Mouse (Mus musculus): Measurements from ENCODE around the gene Isyna1.

The Isyna1 gene

GRCm38 (mm10) chr8:70593961-70594609 lies at the start of gene Isyna1:
Gene Isyna1 (plus strand): TSS chr8:70594373.
- peak; percentile 96 for DNase-seq (ENCODE audit: low read depth)

DNA sequence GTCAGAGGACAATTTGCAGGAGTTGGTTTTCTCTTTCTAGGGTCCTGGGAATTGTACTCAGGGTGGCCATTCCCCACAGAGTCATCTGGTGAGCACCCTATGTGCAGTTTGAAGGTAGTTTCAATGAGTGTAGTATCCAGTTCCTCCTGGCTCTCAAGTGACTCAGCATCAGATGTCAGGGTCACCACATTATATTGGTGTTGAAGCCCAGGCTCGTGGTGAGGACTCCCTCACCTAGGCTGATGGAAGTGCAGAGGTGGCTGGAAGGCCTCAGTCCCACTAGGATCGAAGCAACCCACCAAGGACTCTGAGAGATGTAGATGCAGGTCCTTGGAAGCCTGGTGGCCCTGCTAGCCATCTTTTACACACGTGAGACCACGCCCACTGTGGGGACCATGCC lies 47.8 kb upstream of the Isyna1 start:
- no peak for DNase-seq (ENCODE audit: low read depth)

DNA sequence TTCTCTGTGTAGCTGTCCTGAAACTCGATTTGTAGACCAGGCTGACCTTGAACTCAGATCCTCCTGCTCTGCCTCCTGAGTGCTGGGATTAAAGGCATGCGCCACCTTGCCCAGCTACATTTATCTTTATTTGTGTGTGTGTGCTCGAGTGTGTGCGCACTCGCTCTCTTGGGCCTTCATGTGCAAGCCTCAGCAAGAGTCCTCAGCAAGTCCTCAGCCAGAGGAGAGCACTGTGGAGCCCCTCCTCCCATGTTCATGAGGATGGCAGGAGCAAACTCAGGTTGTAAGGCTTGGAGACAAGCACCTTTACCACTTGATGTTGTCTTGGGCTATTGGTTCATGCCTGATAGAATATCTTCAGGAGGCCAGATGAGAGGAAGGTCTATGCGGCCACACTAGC lies 46.4 kb upstream of the Isyna1 start:
- DNase-seq (ENCODE audit: low read depth) = no peak

DNA sequence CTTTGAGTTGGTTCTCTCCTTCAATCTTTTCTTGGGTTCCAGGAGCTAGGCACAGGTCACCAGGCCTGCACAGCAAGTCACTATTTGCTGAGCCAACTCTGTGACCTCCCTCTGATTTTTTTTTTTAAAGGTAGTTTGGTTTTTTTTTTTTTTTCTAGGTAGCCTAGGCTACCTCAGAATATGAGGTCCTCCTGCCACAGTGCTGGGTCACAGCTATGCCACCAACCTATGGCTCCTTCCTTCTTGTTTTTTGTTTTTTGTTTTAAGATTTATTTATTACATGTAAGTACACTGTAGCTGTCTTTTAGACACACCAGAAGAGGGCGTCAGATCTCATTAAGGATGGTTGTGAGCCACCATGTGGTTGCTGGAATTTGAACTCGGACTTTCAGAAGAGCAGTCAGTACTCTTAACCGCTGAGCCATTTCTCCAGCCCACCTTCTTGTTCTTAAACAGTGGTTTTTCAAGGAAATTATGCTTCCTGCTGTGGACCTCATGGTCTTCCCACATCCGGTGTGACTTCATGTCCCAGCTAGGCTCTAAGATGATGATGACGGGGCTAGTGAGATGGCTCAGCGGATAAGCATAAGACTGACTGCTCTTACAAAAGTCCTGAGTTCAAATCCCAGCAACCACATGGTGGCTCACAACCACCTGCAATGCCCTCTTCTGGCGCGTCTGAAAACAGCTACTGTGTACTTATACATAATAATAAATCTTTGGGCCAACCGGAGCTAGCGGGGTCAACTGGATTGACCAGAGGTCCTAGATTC lies 44.6 kb upstream of the Isyna1 start:
- peak; percentile 86 for DNase-seq (ENCODE audit: low read depth)

- no peak for DNase-seq (ENCODE audit: low read depth)
Measured at GRCm38 (mm10) chr8:70551558-70552161, 42.5 kb upstream of the Isyna1 start.

- DNase-seq (ENCODE audit: low read depth) = no peak
Measured at GRCm38 (mm10) chr8:70552836-70553235, 41.3 kb upstream of the Isyna1 start.

- no peak for DNase-seq (ENCODE audit: low read depth)
Measured at GRCm38 (mm10) chr8:70553740-70554139, 40.4 kb upstream of the Isyna1 start.

DNA sequence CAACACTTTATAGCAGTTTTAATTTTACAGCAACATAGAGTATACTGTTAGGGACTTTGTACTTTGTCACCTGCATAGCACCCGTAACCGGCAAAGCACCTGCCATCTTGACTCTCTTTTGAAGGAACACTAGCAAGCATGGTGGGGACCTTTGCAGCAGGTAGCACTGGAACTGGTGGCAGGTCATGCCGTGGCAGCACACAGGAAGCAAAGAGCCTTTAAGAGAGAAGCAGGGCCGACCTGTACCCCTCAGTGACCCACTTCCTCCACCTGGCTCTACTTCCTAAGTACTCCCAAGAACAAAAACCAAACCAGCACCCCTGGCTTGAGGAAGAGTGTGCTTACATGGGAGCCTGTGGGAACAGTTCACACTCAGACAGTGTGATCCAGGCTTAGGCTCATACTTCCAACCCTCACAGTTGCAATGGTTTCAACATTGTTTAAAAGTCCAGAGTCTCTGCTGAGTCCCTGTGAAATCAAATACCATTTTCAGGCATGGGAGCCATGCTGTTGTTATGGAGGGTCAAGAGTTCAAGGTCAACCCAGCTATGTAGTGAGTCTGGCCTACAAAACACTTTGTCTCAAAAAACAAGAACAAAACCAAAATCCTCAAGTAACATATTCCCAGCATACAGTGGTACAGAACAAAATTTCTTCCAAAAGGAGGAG lies 39.0 kb upstream of the Isyna1 start:
- no peak for DNase-seq (ENCODE audit: low read depth)

DNA sequence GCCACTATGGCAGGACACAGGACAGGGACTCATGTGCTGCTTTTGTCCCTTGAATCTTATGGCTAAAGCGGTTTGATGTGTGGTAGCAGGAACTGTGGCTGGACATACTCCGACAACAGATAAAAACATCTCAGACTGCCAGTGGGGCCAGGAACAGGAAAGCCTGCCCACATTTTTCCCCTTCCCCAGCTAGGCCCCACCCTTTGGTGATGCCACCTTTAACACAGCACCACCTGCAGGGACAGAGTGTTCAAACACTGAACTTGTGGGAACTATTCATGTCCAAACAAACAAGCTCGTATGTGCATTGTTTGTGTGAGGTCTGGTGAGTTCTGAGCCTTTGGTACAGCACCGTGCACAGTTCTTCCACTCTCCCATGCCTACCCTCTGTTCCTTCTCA lies 35.8 kb upstream of the Isyna1 start:
- peak; percentile 76 for DNase-seq (ENCODE audit: low read depth)

DNA sequence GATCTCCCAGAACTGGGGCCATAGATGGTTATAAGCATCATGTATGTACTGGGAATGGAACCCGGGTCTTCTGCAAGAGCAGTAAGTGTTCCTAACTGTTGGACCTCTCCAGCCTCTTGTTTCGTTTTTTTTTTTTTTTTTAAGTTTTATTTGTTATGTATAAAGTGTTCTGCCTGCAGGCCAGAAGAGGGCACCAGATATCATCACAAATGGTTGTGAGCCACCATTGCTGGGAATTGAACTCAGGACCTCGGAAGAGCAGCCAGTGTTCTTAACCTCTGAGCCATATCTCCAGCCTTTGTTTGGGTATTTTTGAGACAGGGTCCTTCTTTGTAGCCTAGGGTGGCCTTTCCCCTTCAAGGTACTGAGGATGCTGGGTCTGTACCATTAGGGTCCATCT lies 35.2 kb upstream of the Isyna1 start:
- peak; percentile 62 for DNase-seq (ENCODE audit: low read depth)

DNA sequence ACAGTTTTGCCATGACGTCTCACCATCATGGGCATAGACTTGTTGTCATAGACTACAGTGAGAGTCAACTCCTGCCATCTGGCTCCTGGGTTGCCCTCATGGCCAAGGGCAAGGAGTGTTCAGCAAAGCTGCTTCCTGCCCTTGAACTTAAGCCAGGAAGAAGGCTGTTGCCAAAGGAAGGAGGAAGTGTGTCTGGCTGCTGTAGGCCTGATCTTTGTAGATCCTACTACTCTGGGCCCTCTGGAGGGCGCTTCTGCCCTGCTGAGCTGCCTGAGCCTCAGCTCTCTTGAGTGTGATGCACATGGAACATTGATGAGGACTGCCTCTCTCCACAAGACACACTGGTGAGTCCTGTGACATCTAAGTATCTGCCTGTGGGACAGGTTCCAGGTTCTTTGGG lies 34.1 kb upstream of the Isyna1 start:
- DNase-seq (ENCODE audit: low read depth) = no peak

DNA sequence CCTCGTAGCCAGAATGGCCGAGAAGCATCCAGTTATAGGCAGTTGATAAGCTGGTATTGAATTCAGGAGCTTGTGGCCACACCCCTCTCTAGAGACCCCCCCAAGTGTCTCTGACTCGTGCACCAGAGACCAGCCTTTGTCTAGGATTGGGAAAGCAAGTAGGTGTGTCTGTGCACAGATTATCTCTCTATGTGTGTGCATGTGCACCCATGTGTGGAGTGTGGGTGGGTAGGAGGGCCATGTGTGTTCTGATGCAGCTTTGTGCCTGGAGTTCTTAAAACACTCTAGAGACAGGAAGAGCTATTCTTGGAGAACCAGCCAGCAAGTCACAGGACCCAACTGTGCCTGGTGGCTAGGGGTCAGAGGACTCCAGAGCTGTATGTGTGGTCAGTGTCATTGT lies 33.6 kb upstream of the Isyna1 start:
- no peak for DNase-seq (ENCODE audit: low read depth)

GRCm38 (mm10) chr8:70561357-70561756 lies 32.8 kb upstream of the Isyna1 start:
- no peak for DNase-seq (ENCODE audit: low read depth)

GRCm38 (mm10) chr8:70561809-70562535 lies 32.2 kb upstream of the Isyna1 start:
- DNase-seq (ENCODE audit: low read depth) = no peak

GRCm38 (mm10) chr8:70562802-70563201 lies 31.4 kb upstream of the Isyna1 start:
- no peak for DNase-seq (ENCODE audit: low read depth)

- no peak for DNase-seq (ENCODE audit: low read depth)
Measured at GRCm38 (mm10) chr8:70563763-70564387, 30.3 kb upstream of the Isyna1 start.

DNA sequence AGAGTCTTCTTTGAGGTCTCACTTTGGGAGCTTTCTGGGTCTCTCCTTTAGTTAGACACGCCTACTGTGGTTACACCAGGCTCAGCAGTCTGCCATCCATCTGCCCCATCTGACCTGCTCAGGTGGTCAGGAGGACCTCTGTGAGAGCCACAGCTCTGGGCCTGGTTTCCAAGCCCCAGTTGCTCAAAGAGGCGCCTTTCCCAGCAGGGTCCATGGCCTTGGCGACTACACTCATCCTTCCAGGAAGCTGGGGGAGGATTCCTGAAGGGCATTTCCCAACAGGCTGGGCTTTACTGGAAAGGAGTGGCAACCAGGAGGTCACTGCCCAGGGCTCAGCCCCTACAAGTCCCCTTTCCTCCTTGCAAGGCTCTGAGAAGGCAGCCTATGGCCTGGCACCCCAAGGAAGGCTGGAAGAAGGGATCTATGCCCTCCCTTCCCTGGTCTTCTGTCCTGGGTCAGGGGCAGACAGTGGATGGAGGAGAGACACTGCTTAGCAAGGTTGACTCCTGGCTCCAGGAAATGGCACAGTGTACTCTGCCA lies 29.4 kb upstream of the Isyna1 start:
- DNase-seq (ENCODE audit: low read depth) = no peak

DNA sequence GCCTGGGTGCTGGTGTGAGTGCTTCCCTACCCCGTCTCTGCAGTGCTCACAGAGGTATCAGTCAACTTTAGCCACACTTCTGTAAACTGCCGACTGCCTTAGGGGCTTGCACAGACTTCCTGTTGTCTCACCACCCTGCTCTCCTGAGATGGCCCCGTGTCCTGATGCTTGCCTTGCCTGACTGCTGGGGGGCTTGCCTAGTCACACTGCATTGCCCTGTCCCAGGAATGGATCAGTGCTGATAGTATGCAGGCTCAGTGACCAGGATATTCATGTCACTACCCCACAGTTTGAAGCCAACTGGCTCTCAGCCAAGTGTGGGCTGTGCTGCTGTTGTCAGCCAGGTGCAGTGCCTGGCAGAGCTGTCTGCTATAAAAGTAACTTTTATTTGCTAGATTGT lies 28.6 kb upstream of the Isyna1 start:
- DNase-seq (ENCODE audit: low read depth) = no peak

DNA sequence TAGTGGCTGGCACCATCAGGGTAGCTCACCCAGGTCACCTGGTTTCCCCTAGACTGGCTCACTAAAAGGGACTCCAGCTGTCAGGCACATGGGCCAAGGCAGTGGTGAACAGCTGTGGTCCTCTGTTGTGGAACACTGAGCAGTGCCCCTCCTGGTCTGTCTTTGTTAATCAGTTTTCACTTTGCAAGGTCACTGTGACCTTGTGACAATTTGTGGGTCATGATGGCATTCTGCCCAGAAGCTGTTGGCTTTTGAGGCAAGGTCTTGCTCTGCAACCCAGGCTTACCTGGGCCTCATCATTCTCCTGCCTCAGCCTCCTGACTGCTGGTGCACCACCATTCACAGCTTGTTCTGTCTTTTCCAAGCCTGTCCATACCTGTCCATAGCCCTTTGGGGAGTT lies 23.8 kb upstream of the Isyna1 start:
- no peak for DNase-seq (ENCODE audit: low read depth)

DNA sequence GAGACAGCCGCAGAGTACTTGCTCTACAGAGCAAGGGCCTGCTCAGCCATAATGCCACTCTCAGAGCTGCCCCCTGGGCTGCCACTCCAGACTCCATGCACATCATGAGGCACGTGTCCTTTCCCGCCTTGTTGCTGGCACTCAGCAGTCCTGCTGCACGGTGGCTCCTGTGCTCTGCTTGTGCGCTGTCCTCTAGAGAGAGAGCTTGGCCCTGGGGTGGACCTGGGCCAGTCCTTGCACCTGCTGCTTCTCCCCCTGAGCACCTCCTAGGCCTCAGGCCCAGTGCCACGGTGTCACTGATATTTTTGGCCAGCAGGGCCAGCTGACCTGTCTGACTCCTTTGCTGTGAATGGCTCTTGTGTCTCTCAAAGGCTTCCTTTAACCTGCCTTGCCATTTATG lies 23.2 kb upstream of the Isyna1 start:
- DNase-seq (ENCODE audit: low read depth) = no peak

- DNase-seq (ENCODE audit: low read depth) = no peak
Measured at GRCm38 (mm10) chr8:70574302-70574701, 19.9 kb upstream of the Isyna1 start.
